Mouse (Mus musculus) C2C12 (cell line): Measurements from ENCODE around the gene Csnk2b. TPM values are rescaled to one million over a fixed set of nuclear protein-coding genes. Genes with fewer than 3 reads are reported as not detected.
A peak's percentile ranks its signal among the peaks of the same experiment; 100 is the strongest.

Experiments
- H3K27me3 ChIP-seq: one replicate; pipeline ENCODE4 v1.6.1; 2011; ENCODE audit not compliant: control insufficient read depth, insufficient read depth, insufficient read length
- H3K36me3 ChIP-seq: one replicate; pipeline ENCODE4 v1.6.1; 2011; ENCODE audit not compliant: control insufficient read depth, insufficient read depth
- H3K4me3 ChIP-seq: one replicate; pipeline ENCODE4 v1.5.1; 2011; ENCODE audit warnings: mild to moderate bottlenecking, control low read depth; ENCODE audit not compliant: poor library complexity, insufficient read depth, severe bottlenecking
- H3K79me2 ChIP-seq: one replicate; pipeline ENCODE4 v1.6.1; 2011; ENCODE audit not compliant: control insufficient read depth, insufficient read depth
- H3K79me3 ChIP-seq: one replicate; pipeline ENCODE4 v1.6.1; 2011; ENCODE audit warnings: low read depth, control low read depth
- H3ac ChIP-seq: one replicate; pipeline ENCODE3; 2011; ENCODE audit warnings: low read depth; ENCODE audit not compliant: control insufficient read depth, insufficient read length
- CEBPB ChIP-seq: IDR thresholded peaks from one replicate; pipeline ENCODE4 v1.6.1; 2011; ENCODE audit warnings: low read depth, mild to moderate bottlenecking, control low read depth, moderate library complexity
- CTCF ChIP-seq: IDR thresholded peaks from one replicate; pipeline ENCODE4 v1.5.1; 2011; ENCODE audit not compliant: control insufficient read depth, insufficient read depth, insufficient read length
- FOSL1 ChIP-seq: IDR thresholded peaks from one replicate; pipeline ENCODE4 v1.8.0; 2011; ENCODE audit warnings: mild to moderate bottlenecking, low read length; ENCODE audit not compliant: poor library complexity, insufficient read depth, severe bottlenecking
- MAX ChIP-seq: IDR thresholded peaks from one replicate; pipeline ENCODE4 v1.6.1; 2011; ENCODE audit warnings: mild to moderate bottlenecking, control low read depth
- MYOD1 ChIP-seq: IDR thresholded peaks from one replicate; pipeline ENCODE4 v1.6.1; 2011; ENCODE audit warnings: low read depth; ENCODE audit not compliant: control insufficient read depth, insufficient read length
- MYOG ChIP-seq: IDR thresholded peaks from one replicate; pipeline ENCODE4 v1.6.1; 2011; ENCODE audit not compliant: control insufficient read depth, insufficient read length; ENCODE audit errors: extremely low read depth
- USF1 ChIP-seq: IDR thresholded peaks from one replicate; pipeline ENCODE4 v1.6.1; 2011; ENCODE audit warnings: low read depth, mild to moderate bottlenecking, control low read depth, moderate library complexity
- polyA plus RNA-seq: library from polyadenylated mRNA; unstranded; fragments of >200 nt; fragmentation: generic; extraction: Trizol; gene quantifications from one replicate; pipeline ENCODE4 v1.2.1, GENCODE M21; 2012; ENCODE audit warnings: missing spikeins

The Csnk2b gene
- polyA plus RNA-seq, 1 experiment = 300 TPM

DNA sequence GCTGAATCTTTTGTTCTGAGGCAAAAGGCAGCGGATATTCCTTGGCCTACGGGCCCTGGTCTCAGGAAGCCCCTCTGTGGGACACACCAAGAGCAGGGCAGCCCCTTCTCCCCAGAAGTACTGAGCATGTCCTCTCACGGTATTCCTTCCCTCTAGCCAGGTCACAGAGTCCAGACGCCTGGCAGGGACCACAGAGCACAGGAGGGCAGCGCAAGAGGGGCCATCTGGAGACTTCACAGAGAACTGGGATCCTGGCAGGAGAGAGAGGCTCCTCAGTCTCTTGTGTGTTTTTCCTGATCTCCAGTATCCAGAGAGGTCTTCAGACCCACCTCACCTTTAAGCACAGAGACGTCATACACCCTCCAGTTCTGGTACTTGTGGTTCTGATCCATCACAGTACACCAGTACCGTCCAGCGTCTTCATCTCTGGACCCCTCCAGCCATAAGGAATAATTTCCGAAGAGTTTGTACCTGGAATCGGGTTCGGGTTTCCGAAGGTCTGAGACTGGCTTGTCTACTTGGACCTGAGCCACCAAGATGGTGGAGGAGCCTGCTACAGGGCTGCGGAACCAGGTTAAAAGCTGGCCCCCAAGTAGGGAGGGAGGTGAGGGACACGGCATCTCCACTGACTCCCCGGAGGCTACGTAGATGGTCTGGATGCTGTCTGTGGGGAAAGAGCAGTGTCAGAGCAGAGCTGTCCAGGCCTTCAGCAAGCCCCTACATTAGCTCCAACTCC is 38.8 kb downstream of the Csnk2b start:
- no peaks in the 10 kb centered on the region for H3K36me3 ChIP-seq
- no peaks in the 10 kb centered on the region for H3K79me3 ChIP-seq
- TF ChIP-seq MYOG (no peak), MAX (no peak), CTCF (no peak), USF1 (no peak), FOSL1 (no peak), CEBPB (no peak), MYOD1 (no peak)
- H3K4me3 ChIP-seq = no peak overlapping the region
- H3K27me3 ChIP-seq = peaks cover 11% of the 10 kb centered on the region
- H3K79me2 ChIP-seq = no peaks in the 10 kb centered on the region
- no peak overlapping the region for H3ac ChIP-seq

DNA sequence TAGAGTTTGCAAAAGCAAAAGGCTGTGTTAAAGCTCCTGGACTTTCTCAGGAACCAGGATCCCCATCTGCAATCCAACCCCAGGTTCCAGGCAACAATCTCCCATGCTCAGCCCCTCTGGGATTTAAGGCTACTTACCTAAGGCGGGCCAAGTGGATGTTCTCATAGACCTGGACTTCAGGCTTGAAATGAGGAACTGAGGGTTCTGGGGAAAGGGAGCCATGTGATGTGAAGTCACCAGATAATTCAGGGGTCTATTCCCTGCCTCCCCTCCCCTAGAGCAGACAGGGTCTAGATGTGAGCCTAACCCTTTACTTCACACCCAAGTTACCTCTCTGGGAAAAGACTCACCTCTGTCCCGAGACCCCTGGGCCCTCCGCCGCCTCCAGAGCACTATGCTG is 41.1 kb downstream of the Csnk2b start:
- Histone ChIP-seq H3K4me3 (no peak overlapping the region), H3K27me3 (peaks cover 23% of the 10 kb centered on the region), H3ac (no peak overlapping the region), H3K79me2 (no peaks in the 10 kb centered on the region), H3K36me3 (no peaks in the 10 kb centered on the region), H3K79me3 (no peaks in the 10 kb centered on the region)
- TF ChIP-seq FOSL1 (no peak), MYOG (no peak), USF1 (no peak)

DNA sequence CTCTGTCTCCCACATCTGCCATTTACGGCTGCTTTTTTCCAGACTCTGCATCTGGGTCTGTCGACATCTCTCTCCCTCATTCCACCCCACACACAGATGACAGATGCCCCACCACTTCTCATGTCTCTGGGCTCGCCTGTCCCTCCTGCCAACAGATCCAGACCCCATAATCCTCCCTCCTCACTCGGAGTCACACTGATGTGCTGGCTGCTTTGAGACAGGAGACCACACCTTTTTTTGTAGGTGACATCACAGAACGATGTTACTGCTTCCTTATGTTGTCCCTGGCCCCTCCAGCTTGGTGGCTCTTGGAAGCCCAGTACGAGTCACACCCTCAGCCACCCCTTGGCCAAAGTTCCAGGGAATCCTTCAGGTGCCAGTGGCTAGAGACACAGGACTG is 41.6 kb downstream of the Csnk2b start:
- H3K4me3 ChIP-seq = no peak overlapping the region
- no peaks in the 10 kb centered on the region for H3K79me2 ChIP-seq
- no peak for TF ChIP-seq CTCF
- TF ChIP-seq FOSL1 = no peak
- TF ChIP-seq MAX = no peak
- no peak for TF ChIP-seq MYOG
- TF ChIP-seq MYOD1 = no peak
- no peak for TF ChIP-seq USF1
- TF ChIP-seq CEBPB = no peak
- H3ac ChIP-seq = no peak overlapping the region
- no peaks in the 10 kb centered on the region for H3K36me3 ChIP-seq
- H3K79me3 ChIP-seq = no peaks in the 10 kb centered on the region
- peaks cover 23% of the 10 kb centered on the region for H3K27me3 ChIP-seq

DNA sequence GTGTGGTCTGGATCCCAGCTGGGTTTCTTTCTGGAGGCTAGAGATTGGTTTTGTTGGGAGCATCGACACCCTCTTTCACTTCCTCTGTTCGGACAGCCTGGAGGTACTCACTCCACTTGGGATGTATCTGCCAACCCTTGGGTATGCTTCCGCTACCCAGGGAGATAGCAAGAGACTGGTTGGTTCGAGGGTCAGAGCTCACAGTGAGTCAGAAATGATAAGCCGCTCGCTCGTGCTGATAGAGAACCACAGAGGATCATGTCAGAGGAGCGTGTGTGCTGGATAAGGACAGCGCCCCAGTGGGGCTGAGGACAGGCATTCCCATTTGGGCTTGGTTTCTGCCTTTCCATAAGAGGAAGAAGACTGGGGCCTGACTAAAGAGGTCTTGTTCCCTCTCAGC is 42.1 kb downstream of the Csnk2b start:
- Histone ChIP-seq H3K27me3 (peaks cover 23% of the 10 kb centered on the region), H3ac (no peak overlapping the region), H3K79me2 (no peaks in the 10 kb centered on the region), H3K36me3 (no peaks in the 10 kb centered on the region), H3K79me3 (no peaks in the 10 kb centered on the region), H3K4me3 (no peak overlapping the region)
- TF ChIP-seq CEBPB (no peak), MYOG (no peak), CTCF (no peak), FOSL1 (no peak), USF1 (no peak), MYOD1 (no peak), MAX (no peak)

DNA sequence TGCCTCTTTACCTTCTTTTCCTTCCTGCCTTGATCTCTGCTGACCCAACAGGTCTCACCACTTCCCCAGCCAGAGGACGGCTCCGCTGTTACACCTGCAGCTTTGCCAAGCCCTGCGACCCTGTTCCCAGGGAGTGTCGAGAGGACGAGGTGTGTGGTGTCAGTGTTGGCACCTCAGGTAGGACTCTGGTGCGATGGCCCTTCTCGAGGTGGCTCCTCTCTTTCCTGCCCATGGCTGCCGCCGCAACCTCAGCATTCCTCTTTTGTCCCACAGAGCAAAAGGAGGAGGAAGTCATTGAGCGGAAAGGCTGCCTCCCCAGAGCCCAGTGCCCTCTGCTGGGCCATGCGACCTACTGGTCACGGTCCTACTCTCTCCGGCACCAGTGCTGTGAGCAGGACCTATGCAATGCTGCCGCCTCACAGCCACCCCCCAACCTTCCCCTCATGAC is 44.0 kb downstream of the Csnk2b start, which contains the start of gene Ly6g6d:
Gene Ly6g6d (minus strand): TSS at position 280 of the 448 bp plus-strand sequence.
- H3K79me2 ChIP-seq = no peaks in the 10 kb centered on the region
- TF ChIP-seq USF1 (no peak), FOSL1 (no peak), MYOG (no peak), MAX (no peak), CTCF (peak; percentile 43), MYOD1 (no peak), CEBPB (no peak)
- peaks cover 19% of the 10 kb centered on the region for H3K27me3 ChIP-seq
- H3K79me3 ChIP-seq = no peaks in the 10 kb centered on the region
- peak within 1 kb of the TSS; percentile 11 for H3K4me3 ChIP-seq
- no peaks in the 10 kb centered on the region for H3K36me3 ChIP-seq
- H3ac ChIP-seq = peak within 1 kb of the TSS; percentile 42
